Mouse (Mus musculus) kidney, postnatal 0 days (tissue): ENCODE data around the gene Svep1. TPM values are rescaled to one million over a fixed set of nuclear protein-coding genes. Genes with fewer than 3 reads are reported as not detected.

Experiments
- ATAC-seq: fragments of 200-750 bp; cut with Nextera tagmentation; replicated peaks from 2 replicates; pipeline ENCODE4 v1.8.0; 2017; ENCODE audit warnings: low read depth, moderate number of reproducible peaks, moderate TSS enrichment, moderate library complexity; ENCODE audit not compliant: low FRiP score
- DNase-seq: peaks from one replicate; pipeline ENCODE4 v3.0.0-alpha.2; 2016; ENCODE audit warnings: low spot score
- H3K27ac ChIP-seq: fragments of 300-500 bp; sonication (generic); 2 replicates; pipeline ENCODE4 v1.5.1; 2014; ENCODE audit warnings: mild to moderate bottlenecking
- H3K27me3 ChIP-seq: fragments of 300-500 bp; sonication (generic); 2 replicates; pipeline ENCODE4 v1.6.1; 2014; ENCODE audit warnings: low read length, mixed read lengths; ENCODE audit not compliant: insufficient read depth
- H3K36me3 ChIP-seq: fragments of 300-500 bp; sonication (generic); 2 replicates; pipeline ENCODE4 v1.6.1; 2014; ENCODE audit warnings: low read length, mixed read lengths; ENCODE audit not compliant: insufficient read depth
- H3K4me1 ChIP-seq: fragments of 300-500 bp; sonication (generic); replicated peaks from 2 replicates; pipeline ENCODE4 v1.6.1; 2014; ENCODE audit warnings: antibody characterized with exemption, low read length, mixed read lengths; ENCODE audit not compliant: insufficient read depth
- H3K4me2 ChIP-seq: fragments of 300-500 bp; sonication (generic); 2 replicates; pipeline ENCODE4 v1.6.1; 2014; ENCODE audit warnings: mild to moderate bottlenecking, low read length, moderate library complexity, mixed read lengths
- H3K4me3 ChIP-seq: fragments of 300-500 bp; sonication (generic); replicated peaks from 2 replicates; pipeline ENCODE4 v1.5.1; 2014; ENCODE audit warnings: low read depth, low read length
- H3K9ac ChIP-seq: fragments of 300-500 bp; sonication (generic); 2 replicates; pipeline ENCODE4 v1.6.1; 2014; ENCODE audit warnings: low read depth, low read length
- H3K9me3 ChIP-seq: fragments of 300-500 bp; sonication (generic); replicated peaks from 2 replicates; pipeline ENCODE4 v1.6.1; 2016; ENCODE audit warnings: low read length, inconsistent platforms, mixed read lengths
- CTCF ChIP-seq: IDR thresholded peaks from 2 replicates; pipeline ENCODE4 v1.5.1; 2016; ENCODE audit warnings: antibody characterized with exemption, low read depth, mild to moderate bottlenecking, moderate library complexity
- WGBS: fragments of 180-500 bp; shearing (Covaris S2); extraction: QIAGEN DNeasy Blood & Tissue Kit; methylation state at CpG from one replicate; pipeline ENCODE4 v1.1.7; 2014; 5-methylcytosine and 5-hydroxymethylcytosine counted together
- polyA plus RNA-seq: library from polyadenylated mRNA; unstranded; fragments of >200 nt; fragmentation: Nextera tagmentation; extraction: Ambion mirVana; gene quantifications from 2 replicates; pipeline ENCODE4 v1.2.1, GENCODE M21; 2015

Svep1 gene
- polyA plus RNA-seq = 2.4 and 2.5 TPM in 2 replicates

GRCm38 (mm10) chr4:58206115-58206945, at the start of gene Svep1:
TSS of gene Svep1 (minus strand) at chr4:58206859.
- Histone ChIP-seq H3K36me3 (no peaks in the 10 kb centered on the region), H3K27ac (peak within 1 kb of the TSS; percentile 25; the same call in 1 of the 2 replicates), H3K27me3 (peaks cover 10% of the 10 kb centered on the region; the same call in 1 of the 2 replicates), H3K4me2 (peak within 1 kb of the TSS; percentile 82), H3K9ac (peak within 1 kb of the TSS; percentile 61), H3K4me1 (no peaks in the 10 kb centered on the region), H3K4me3 (peak within 1 kb of the TSS; percentile 50), H3K9me3 (no peaks in the 10 kb centered on the region)
- under 1% methylated on average over 46 of the region's 47 CpGs for WGBS
- ATAC-seq = peak; percentile 74
- TF ChIP-seq CTCF = no peak
- DNase-seq = peak; percentile 87

GRCm38 (mm10) chr4:58253410-58253809, 46.8 kb upstream of the Svep1 start:
- H3K9me3 ChIP-seq = no peaks in the 10 kb centered on the region
- DNase-seq (peak; percentile 90), ATAC-seq (no peak)
- no peaks in the 10 kb centered on the region for H3K4me1 ChIP-seq
- H3K4me2 ChIP-seq = no peak overlapping the region
- TF ChIP-seq CTCF = peak; percentile 82
- no peak overlapping the region for H3K4me3 ChIP-seq
- 34% methylated on average over 5 of the region's 5 CpGs for WGBS
- H3K36me3 ChIP-seq = no peaks in the 10 kb centered on the region
- H3K27ac ChIP-seq = no peak overlapping the region
- no peak overlapping the region for H3K9ac ChIP-seq
- H3K27me3 ChIP-seq = no peaks in the 10 kb centered on the region

- DNase-seq (no peak), ATAC-seq (no peak)
- no peak overlapping the region for H3K4me3 ChIP-seq
- H3K9ac ChIP-seq = no peak overlapping the region
- no peak overlapping the region for H3K4me2 ChIP-seq
- no peak overlapping the region for H3K27ac ChIP-seq
- peak; percentile 36 for TF ChIP-seq CTCF
- 93% methylated on average over 3 of the region's 3 CpGs for WGBS
- H3K9me3 ChIP-seq = no peaks in the 10 kb centered on the region
- H3K27me3 ChIP-seq = no peaks in the 10 kb centered on the region
- H3K36me3 ChIP-seq = no peaks in the 10 kb centered on the region
- no peaks in the 10 kb centered on the region for H3K4me1 ChIP-seq
These were observed 45.7 kb upstream of the Svep1 start for GRCm38 (mm10) chr4:58252381-58252780.

GRCm38 (mm10) chr4:58245544-58245943, 38.9 kb upstream of the Svep1 start:
- Histone ChIP-seq H3K4me1 (no peaks in the 10 kb centered on the region), H3K9ac (no peak overlapping the region), H3K27me3 (no peaks in the 10 kb centered on the region), H3K27ac (peak overlapping the region; percentile 22; the same call in 1 of the 2 replicates), H3K36me3 (no peaks in the 10 kb centered on the region), H3K4me2 (no peak overlapping the region), H3K4me3 (no peak overlapping the region), H3K9me3 (no peaks in the 10 kb centered on the region)
- WGBS = 47% methylated on average over 1 of the region's 1 CpGs
- ATAC-seq (no peak), DNase-seq (peak; percentile 67)
- TF ChIP-seq CTCF = no peak

GRCm38 (mm10) chr4:58240416-58240815, 33.8 kb upstream of the Svep1 start:
- no peak overlapping the region for H3K4me3 ChIP-seq
- H3K9me3 ChIP-seq = no peaks in the 10 kb centered on the region
- H3K4me1 ChIP-seq = no peaks in the 10 kb centered on the region
- H3K27ac ChIP-seq = no peak overlapping the region
- H3K9ac ChIP-seq = no peak overlapping the region
- no peaks in the 10 kb centered on the region for H3K36me3 ChIP-seq
- DNase-seq (no peak), ATAC-seq (no peak)
- H3K4me2 ChIP-seq = no peak overlapping the region
- no peaks in the 10 kb centered on the region for H3K27me3 ChIP-seq
- TF ChIP-seq CTCF = no peak
- WGBS = 77% methylated on average over 7 of the region's 7 CpGs

GRCm38 (mm10) chr4:58235828-58236227, 29.2 kb upstream of the Svep1 start:
- DNase-seq (no peak), ATAC-seq (no peak)
- TF ChIP-seq CTCF = no peak
- Histone ChIP-seq H3K4me2 (no peak overlapping the region), H3K27ac (no peak overlapping the region), H3K9me3 (no peaks in the 10 kb centered on the region), H3K4me1 (no peaks in the 10 kb centered on the region; the same call in 1 of the 2 replicates), H3K4me3 (no peak overlapping the region), H3K36me3 (no peaks in the 10 kb centered on the region), H3K27me3 (no peaks in the 10 kb centered on the region), H3K9ac (no peak overlapping the region)
- 23% methylated on average over 6 of the region's 6 CpGs for WGBS
